8 mouse cellular contexts compared by ENCODE assay signal in genomic region chr13:46180606-46181133, GRCm38 (mm10).
A peak's percentile ranks its signal among the peaks of the same experiment; 100 is the strongest.
DNase-seq lines count a peak whose midpoint lies in the region; ATAC-seq and TF ChIP-seq lines count a peak whose summit lies in the region.

No protein-coding gene starts in this region.

- peak overlapping the region; percentile 35 for H3K4me2 ChIP-seq in intestine, embryonic 14.5 days (ENCODE audit: low read length)
- H3K4me2 ChIP-seq in intestine, postnatal 0 days (replicated peaks; ENCODE audit: low read depth) = no peak overlapping the region; the same call in 1 of the 2 replicates
- H3K4me2 ChIP-seq in stomach, embryonic 14.5 days (replicated peaks; ENCODE audit: low read depth, low read length) = peak overlapping the region; percentile 3

- H3K4me1 ChIP-seq in intestine, embryonic 14.5 days (replicated peaks; ENCODE audit: control insufficient read depth, insufficient read depth, low read length) = peaks cover 8% of the 10 kb centered on the region; the same call in 1 of the 2 replicates
- H3K4me1 ChIP-seq in intestine, postnatal 0 days (replicated peaks; ENCODE audit: control insufficient read depth, insufficient read depth, low read length) = no peaks in the 10 kb centered on the region
- peaks cover 25% of the 10 kb centered on the region for H3K4me1 ChIP-seq in hindbrain, embryonic 10.5 days (replicated peaks)
- no peaks in the 10 kb centered on the region for H3K4me1 ChIP-seq in stomach, embryonic 14.5 days (ENCODE audit: control insufficient read depth, insufficient read depth, low read length)

- no peak for DNase-seq in intestine, embryonic 14.5 days (ENCODE audit: low spot score)
- DNase-seq in embryo, embryonic 10 days (ENCODE audit: low spot score) = peak; percentile 51
- DNase-seq in hindbrain, embryonic 10.5 days (ENCODE audit: low spot score) = peak; percentile 48
- DNase-seq in lung, postnatal 36 days = peak; percentile 30
- DNase-seq in spleen, postnatal 14 days (ENCODE audit: low spot score in 2 of 2) = no peak

- no peak for TF ChIP-seq CTCF in intestine, postnatal 0 days (IDR thresholded peaks at IDR 0.05; ENCODE audit: low read depth)

- H3K27me3 ChIP-seq in intestine, embryonic 14.5 days (replicated peaks; ENCODE audit: control insufficient read depth, insufficient read depth, low read length) = no peaks in the 10 kb centered on the region
- no peaks in the 10 kb centered on the region for H3K27me3 ChIP-seq in intestine, postnatal 0 days (replicated peaks; ENCODE audit: control insufficient read depth, insufficient read depth, low read length)
- H3K27me3 ChIP-seq in hindbrain, embryonic 10.5 days (ENCODE audit: insufficient read depth, poor library complexity, severe bottlenecking) = no peaks in the 10 kb centered on the region
- H3K27me3 ChIP-seq in stomach, embryonic 14.5 days (ENCODE audit: control insufficient read depth, insufficient read depth, low read length) = no peaks in the 10 kb centered on the region

- H3K9me3 ChIP-seq in intestine, embryonic 14.5 days (ENCODE audit: control insufficient read depth, low read length) = no peaks in the 10 kb centered on the region
- no peaks in the 10 kb centered on the region for H3K9me3 ChIP-seq in intestine, postnatal 0 days (ENCODE audit: control insufficient read depth)
- H3K9me3 ChIP-seq in hindbrain, embryonic 10.5 days = no peaks in the 10 kb centered on the region
- H3K9me3 ChIP-seq in stomach, embryonic 14.5 days (ENCODE audit: control insufficient read depth, low read depth, low read length) = no peaks in the 10 kb centered on the region

- no peaks in the 10 kb centered on the region for H3K36me3 ChIP-seq in intestine, embryonic 14.5 days (ENCODE audit: control insufficient read depth, insufficient read depth, low read length)
- H3K36me3 ChIP-seq in intestine, postnatal 0 days (ENCODE audit: control insufficient read depth, insufficient read depth) = no peaks in the 10 kb centered on the region
- H3K36me3 ChIP-seq in hindbrain, embryonic 10.5 days = no peaks in the 10 kb centered on the region
- H3K36me3 ChIP-seq in stomach, embryonic 14.5 days (ENCODE audit: control insufficient read depth, insufficient read depth, low read length) = no peaks in the 10 kb centered on the region

- H3K9ac ChIP-seq in intestine, embryonic 14.5 days (ENCODE audit: low read length) = no peak overlapping the region
- H3K9ac ChIP-seq in intestine, postnatal 0 days (ENCODE audit: low read depth, low read length) = no peak overlapping the region
- no peak overlapping the region for H3K9ac ChIP-seq in stomach, embryonic 14.5 days (replicated peaks; ENCODE audit: low read depth, low read length)

- H3K27ac ChIP-seq in intestine, embryonic 14.5 days (ENCODE audit: low read depth) = no peak overlapping the region
- H3K27ac ChIP-seq in intestine, postnatal 0 days (ENCODE audit: low read depth, low read length) = no peak overlapping the region
- H3K27ac ChIP-seq in hindbrain, embryonic 10.5 days = peak overlapping the region; percentile 73
- H3K27ac ChIP-seq in stomach, embryonic 14.5 days (ENCODE audit: low read length) = no peak overlapping the region

- WGBS in intestine, embryonic 14.5 days = 27% methylated on average over 12 of the region's 12 CpGs
- 34% methylated on average over 12 of the region's 12 CpGs for WGBS in intestine, postnatal 0 days
- WGBS in hindbrain, embryonic 10.5 days = 24% methylated on average over 12 of the region's 12 CpGs
- WGBS in stomach, embryonic 14.5 days = 23% methylated on average over 12 of the region's 12 CpGs

- H3K4me3 ChIP-seq in intestine, embryonic 14.5 days (ENCODE audit: low read depth, low read length) = no peak overlapping the region
- H3K4me3 ChIP-seq in intestine, postnatal 0 days (ENCODE audit: low read depth, low read length) = no peak overlapping the region
- H3K4me3 ChIP-seq in hindbrain, embryonic 10.5 days = peak overlapping the region; percentile 32
- H3K4me3 ChIP-seq in stomach, embryonic 14.5 days (ENCODE audit: low read depth, low read length) = no peak overlapping the region

- no peak for ATAC-seq in intestine, embryonic 14.5 days (replicated peaks; ENCODE audit: low FRiP score, low TSS enrichment, low read depth)
- no peak for ATAC-seq in intestine, postnatal 0 days
- ATAC-seq in stomach, embryonic 14.5 days (ENCODE audit: insufficient number of reproducible peaks, insufficient read depth, low FRiP score, low read depth) = no peak
- ATAC-seq in activated CD4-positive, CD25-positive, alpha-beta regulatory T cell, adult 4 months = no peak

Comparison
In these comparisons a context has a peak if more than half of its experiments do, and no peak if none do; other contexts are left out.
1. DNase-seq: peak in embryo, embryonic 10 days (single experiment), hindbrain, embryonic 10.5 days (single experiment) and lung, postnatal 36 days (single experiment); none in intestine, embryonic 14.5 days (single experiment) and spleen, postnatal 14 days (0 of 2).